ENCODE assay signal across 24 mouse cellular contexts in the genomic region with DNA sequence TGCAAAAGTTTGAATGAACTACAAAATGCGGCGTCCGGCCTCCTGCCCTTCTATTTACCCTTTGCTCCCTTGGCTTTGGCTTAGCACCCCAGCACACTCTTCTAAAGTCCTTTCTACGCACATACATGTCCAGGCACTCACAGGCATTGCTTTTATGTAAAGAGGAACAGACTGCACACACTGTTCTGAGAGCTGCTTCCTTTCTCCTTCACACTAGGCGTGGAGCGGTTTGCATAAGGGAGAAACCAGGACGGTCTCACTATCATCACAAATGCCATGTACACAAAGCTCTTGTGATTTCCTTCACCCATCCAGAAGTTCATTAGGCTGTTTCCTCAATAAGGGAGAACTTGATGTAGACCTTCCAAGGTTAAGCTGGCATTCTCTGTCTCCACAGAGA. TPM values are rescaled to one million over a fixed set of nuclear protein-coding genes. Genes with fewer than 3 reads are reported as not detected.
DNase-seq lines count a peak whose midpoint lies in the region; ATAC-seq and TF ChIP-seq lines count a peak whose summit lies in the region.
"Had no signal": no experiment of that assay in that cellular context is flagged by ENCODE, and none has a peak within 500 bp of the region (broad histone marks: within the 10 kb centered on the region; RNA-seq: fewer than 3 reads in every experiment).

No protein-coding gene starts in this region.

- DNase-seq in heart, postnatal 0 days (ENCODE audit: low spot score): no peak
- DNase-seq in heart, adult 9 months (ENCODE audit: low spot score in 2 of 2): no peak
- no peak for DNase-seq in thymus, adult 2 months
- DNase-seq in thymus, postnatal 25 days: no peak
- DNase-seq in naive thymus-derived CD4-positive, alpha-beta T cell, adult 2 months (ENCODE audit: low read depth): peak; percentile 42
- DNase-seq in hindbrain, embryonic 14.5 days (ENCODE audit: low spot score): no peak
- DNase-seq: cerebellum, adult 11 months; cerebellum, postnatal 14 days; forebrain, postnatal 0 days; gastrocnemius, adult 2 months; heart, postnatal 4 days; kidney, postnatal 4 days; lung, adult 2 months had no signal

- no peak overlapping the region for H3K9ac ChIP-seq in heart, postnatal 0 days (replicated peaks; ENCODE audit: low read depth, low read length)
- no peak overlapping the region for H3K9ac ChIP-seq in forebrain, embryonic 16.5 days (replicated peaks; ENCODE audit: low read depth, low read length)
- no peak overlapping the region for H3K9ac ChIP-seq in hindbrain, embryonic 14.5 days
- H3K9ac ChIP-seq: embryonic facial prominence, embryonic 15.5 days; forebrain, postnatal 0 days; kidney, embryonic 15.5 days; limb, embryonic 12.5 days; neural tube, embryonic 12.5 days; stomach, embryonic 15.5 days had no signal

- no peak for ATAC-seq in heart, postnatal 0 days (ENCODE audit: insufficient read depth, low read depth)
- 0 out of 2 replicates have a peak, but pooled peaks have one; percentile 31 for ATAC-seq in common myeloid progenitor, adult 5-6 weeks (replicated peaks; ENCODE audit: low read depth, poor library complexity, severe bottlenecking)
- no peak for ATAC-seq in forebrain, embryonic 16.5 days
- ATAC-seq in hindbrain, embryonic 14.5 days (ENCODE audit: low FRiP score): no peak
- ATAC-seq: forebrain, postnatal 0 days; hindbrain, embryonic 16.5 days; intestine, postnatal 0 days had no signal

- H3K27me3 ChIP-seq in heart, postnatal 0 days (ENCODE audit: control insufficient read depth, insufficient read depth, low read length): no peaks in the 10 kb centered on the region
- no peaks in the 10 kb centered on the region for H3K27me3 ChIP-seq in thymus, adult 2 months (ENCODE audit: control insufficient read depth, insufficient read depth, low read length)
- no peaks in the 10 kb centered on the region for H3K27me3 ChIP-seq in forebrain, embryonic 16.5 days (replicated peaks; ENCODE audit: control insufficient read depth, insufficient read depth, low read length)
- H3K27me3 ChIP-seq in hindbrain, embryonic 14.5 days (ENCODE audit: control insufficient read depth, insufficient read depth, low read length): no peaks in the 10 kb centered on the region
- H3K27me3 ChIP-seq: CH12.LX; embryonic facial prominence, embryonic 15.5 days; kidney, embryonic 15.5 days; limb, embryonic 12.5 days; neural tube, embryonic 12.5 days; stomach, embryonic 15.5 days had no signal

- peak overlapping the region; percentile 23; the same call in 1 of the 2 replicates for H3K27ac ChIP-seq in heart, postnatal 0 days (ENCODE audit: low read depth)
- peak overlapping the region; percentile 89 for H3K27ac ChIP-seq in thymus, adult 2 months (ENCODE audit: control insufficient read depth, insufficient read depth, low read length)
- no peak overlapping the region for H3K27ac ChIP-seq in forebrain, embryonic 16.5 days (ENCODE audit: low read length)
- no peak overlapping the region for H3K27ac ChIP-seq in hindbrain, embryonic 14.5 days
- H3K27ac ChIP-seq: embryonic facial prominence, embryonic 15.5 days; gastrocnemius, adult 2 months; kidney, embryonic 15.5 days; limb, embryonic 12.5 days; neural tube, embryonic 12.5 days; stomach, embryonic 15.5 days had no signal

- no peak for TF ChIP-seq POLR2A in thymus, adult 2 months (IDR thresholded peaks at IDR 0.05; ENCODE audit: control insufficient read depth, extremely low read depth, insufficient read depth, low read length, poor library complexity)

- no peaks in the 10 kb centered on the region for H3K36me3 ChIP-seq in heart, postnatal 0 days (replicated peaks; ENCODE audit: control insufficient read depth, insufficient read depth, low read length)
- no peaks in the 10 kb centered on the region for H3K36me3 ChIP-seq in thymus, adult 2 months (ENCODE audit: control insufficient read depth, insufficient read depth, low read length)
- H3K36me3 ChIP-seq in forebrain, embryonic 16.5 days (ENCODE audit: control insufficient read depth, insufficient read depth): no peaks in the 10 kb centered on the region
- H3K36me3 ChIP-seq in hindbrain, embryonic 14.5 days (replicated peaks; ENCODE audit: control insufficient read depth, insufficient read depth): no peaks in the 10 kb centered on the region
- H3K36me3 ChIP-seq: embryonic facial prominence, embryonic 15.5 days; kidney, embryonic 15.5 days; limb, embryonic 12.5 days; neural tube, embryonic 12.5 days; stomach, embryonic 15.5 days had no signal

- no peak for TF ChIP-seq CTCF in heart, postnatal 0 days (IDR thresholded peaks at IDR 0.05; ENCODE audit: low read depth)
- TF ChIP-seq CTCF in thymus, adult 2 months (IDR thresholded peaks at IDR 0.05; ENCODE audit: borderline replicate concordance, control insufficient read depth, extremely low read depth, insufficient read depth, low read length, poor library complexity): no peak

- no peak for TF ChIP-seq EP300 in heart, postnatal 0 days (IDR thresholded peaks at IDR 0.05; ENCODE audit: low read depth)

- no peak overlapping the region for H3K4me3 ChIP-seq in heart, postnatal 0 days (ENCODE audit: low read depth, low read length)
- H3K4me3 ChIP-seq in thymus, adult 2 months (ENCODE audit: control insufficient read depth, insufficient read depth, low read length): no peak overlapping the region
- no peak overlapping the region for H3K4me3 ChIP-seq in forebrain, embryonic 16.5 days (replicated peaks; ENCODE audit: low read length)
- no peak overlapping the region for H3K4me3 ChIP-seq in hindbrain, embryonic 14.5 days (replicated peaks; ENCODE audit: low read length)
- H3K4me3 ChIP-seq: embryonic facial prominence, embryonic 15.5 days; gastrocnemius, adult 2 months; kidney, embryonic 15.5 days; limb, embryonic 12.5 days; neural tube, embryonic 12.5 days; stomach, embryonic 15.5 days had no signal

- WGBS in heart, postnatal 0 days: 94% methylated on average over 7 of the region's 7 CpGs
- 49% methylated on average over 7 of the region's 7 CpGs for WGBS in thymus, adult 2 months
- 87% methylated on average over 7 of the region's 7 CpGs for WGBS in forebrain, embryonic 16.5 days
- WGBS in hindbrain, embryonic 14.5 days: 82% methylated on average over 7 of the region's 7 CpGs

- no peak overlapping the region for H3K4me2 ChIP-seq in heart, postnatal 0 days (ENCODE audit: low read depth, low read length)
- no peak overlapping the region for H3K4me2 ChIP-seq in forebrain, embryonic 16.5 days (ENCODE audit: low read length)
- H3K4me2 ChIP-seq in hindbrain, embryonic 14.5 days (replicated peaks): no peak overlapping the region
- H3K4me2 ChIP-seq: embryonic facial prominence, embryonic 15.5 days; kidney, embryonic 15.5 days; limb, embryonic 12.5 days; midbrain, embryonic 11.5 days; neural tube, embryonic 12.5 days; stomach, embryonic 15.5 days had no signal

- H3K4me1 ChIP-seq in heart, postnatal 0 days (ENCODE audit: control insufficient read depth, insufficient read depth): no peaks in the 10 kb centered on the region
- peaks cover 40% of the 10 kb centered on the region for H3K4me1 ChIP-seq in thymus, adult 2 months (replicated peaks; ENCODE audit: control insufficient read depth, insufficient read depth, low read length)
- no peaks in the 10 kb centered on the region for H3K4me1 ChIP-seq in forebrain, embryonic 16.5 days (replicated peaks; ENCODE audit: control insufficient read depth, insufficient read depth, low read length)
- H3K4me1 ChIP-seq in hindbrain, embryonic 14.5 days (replicated peaks; ENCODE audit: control insufficient read depth, insufficient read depth, low read length): no peaks in the 10 kb centered on the region
- H3K4me1 ChIP-seq: embryonic facial prominence, embryonic 15.5 days; limb, embryonic 12.5 days; neural tube, embryonic 12.5 days; stomach, embryonic 15.5 days had no signal

- H3K9me3 ChIP-seq in heart, postnatal 0 days (replicated peaks; ENCODE audit: control insufficient read depth, low read length): no peaks in the 10 kb centered on the region
- no peaks in the 10 kb centered on the region for H3K9me3 ChIP-seq in forebrain, embryonic 16.5 days (ENCODE audit: control insufficient read depth, low read length)
- H3K9me3 ChIP-seq in hindbrain, embryonic 14.5 days (ENCODE audit: control insufficient read depth, low read length): no peaks in the 10 kb centered on the region
- H3K9me3 ChIP-seq: embryonic facial prominence, embryonic 15.5 days; kidney, embryonic 15.5 days; limb, embryonic 12.5 days; neural tube, embryonic 12.5 days; stomach, embryonic 15.5 days had no signal

RNA-seq across cellular contexts. Expression of gene 4930426L09Rik, which starts 8.0 kb away (rescaled TPM):
- total RNA-seq in heart, postnatal 0 days (2014; rRNA removed; ENCODE audit: low replicate concordance): 4.1 TPM in 1 of 2 replicates, not detected in the other
- 0.08 and 0.36 TPM in 2 replicates for polyA plus RNA-seq in heart, postnatal 0 days (2015; fragmentation: Nextera tagmentation; extraction: Ambion mirVana)
- 2.0 and 2.8 TPM in 2 replicates for polyA plus RNA-seq in thymus, adult 2 months (2012; rRNA removed)
- total RNA-seq in common myeloid progenitor, adult 5-6 weeks (2017): not detected in 2 replicates
- 0.50 and 0.57 TPM in 2 replicates for polyA plus RNA-seq in forebrain, embryonic 16.5 days (2015; fragmentation: Nextera tagmentation; extraction: Ambion mirVana)
- polyA plus RNA-seq in hindbrain, embryonic 14.5 days (2014; fragmentation: Nextera tagmentation; extraction: Ambion mirVana): 0.60 and 0.74 TPM in 2 replicates
- total RNA-seq: gastrocnemius, adult 2 months had no signal

RNA-seq across cellular contexts. Expression of gene Pip4k2a, which starts 8.2 kb away (rescaled TPM):
- 1.3 and 2.3 TPM in 2 replicates for total RNA-seq in heart, postnatal 0 days (2014; rRNA removed; ENCODE audit: low replicate concordance)
- polyA plus RNA-seq in heart, postnatal 0 days (2015; fragmentation: Nextera tagmentation; extraction: Ambion mirVana): 2.7 and 4.3 TPM in 2 replicates
- 55.0 and 61.2 TPM in 2 replicates for polyA plus RNA-seq in thymus, adult 2 months (2012; rRNA removed)
- 30.1 and 51.8 TPM in 2 replicates for total RNA-seq in common myeloid progenitor, adult 5-6 weeks (2017)
- 10.9 and 11.2 TPM in 2 replicates for polyA plus RNA-seq in forebrain, embryonic 16.5 days (2015; fragmentation: Nextera tagmentation; extraction: Ambion mirVana)
- 14.2 and 15.7 TPM in 2 replicates for polyA plus RNA-seq in hindbrain, embryonic 14.5 days (2014; fragmentation: Nextera tagmentation; extraction: Ambion mirVana)

Comparison
In these comparisons a context has a peak if more than half of its experiments do, and no peak if none do; other contexts are left out.
1. H3K27ac ChIP-seq: peak in heart, postnatal 0 days (single experiment) and thymus, adult 2 months (single experiment); none in forebrain, embryonic 16.5 days (single experiment) and hindbrain, embryonic 14.5 days (single experiment).